Mouse (Mus musculus) CH12.LX (cell line): ENCODE measurements around the gene Cops2. TPM values are rescaled to one million over a fixed set of nuclear protein-coding genes. Genes with fewer than 3 reads are reported as not detected.

Experiments used
- DNase-seq: peaks from one replicate; pipeline ENCODE4 v3.0.0-alpha.2; 2013; ENCODE audit errors: extremely low read depth
- H3K27ac ChIP-seq: 2 replicates; pipeline ENCODE4 v1.5.1; 2012; ENCODE audit warnings: low read depth, mild to moderate bottlenecking, control low read depth, moderate library complexity; ENCODE audit not compliant: insufficient read depth
- H3K27me3 ChIP-seq: replicated peaks from 2 replicates; pipeline ENCODE3; 2012; ENCODE audit warnings: inconsistent platforms
- H3K36me3 ChIP-seq, 2 experiments: replicated peaks in 1 of 2; 2 replicates each; pipeline versions ENCODE3 to v1.6.1; 2012; ENCODE audit warnings: inconsistent platforms in 1 of 2, low read length in 1 of 2, mild to moderate bottlenecking in 1 of 2, mixed read lengths in 1 of 2, moderate library complexity in 1 of 2; ENCODE audit not compliant: control insufficient read depth in 1 of 2, insufficient read depth in 1 of 2
- H3K4me1 ChIP-seq, 2 experiments: 2 replicates each; pipeline ENCODE4 v1.6.1; 2012; ENCODE audit warnings: inconsistent platforms in 1 of 2, moderate library complexity in 1 of 2; ENCODE audit not compliant: insufficient read depth in 2 of 2, control insufficient read depth in 1 of 2
- H3K4me2 ChIP-seq: 2 replicates; pipeline ENCODE4 v1.6.1; 2012; ENCODE audit warnings: low read depth, mild to moderate bottlenecking, control low read depth; ENCODE audit not compliant: poor library complexity, insufficient read depth, severe bottlenecking
- H3K4me3 ChIP-seq, 3 experiments: fragments of 150-350 bp in 1 of 3; sonication (generic) in 1 of 3; replicated peaks in 1 of 3; 2 replicates each; pipeline versions ENCODE3 to v1.5.1; 2011 to 2012; ENCODE audit warnings: low read depth in 2 of 3, low read length in 2 of 3, mild to moderate bottlenecking in 2 of 3, moderate library complexity in 2 of 3, control low read depth in 1 of 3, improper control_type of control experiment in 1 of 3, inconsistent platforms in 1 of 3, mixed read lengths in 1 of 3; ENCODE audit not compliant: poor library complexity in 1 of 3
- H3K79me2 ChIP-seq: replicated peaks from 2 replicates; pipeline ENCODE4 v1.6.1; 2012; ENCODE audit warnings: mild to moderate bottlenecking, moderate library complexity; ENCODE audit not compliant: control insufficient read depth, poor library complexity, insufficient read depth, severe bottlenecking; ENCODE audit errors: extremely low read depth
- H3K9ac ChIP-seq: 2 replicates; pipeline ENCODE4 v1.6.1; 2012; ENCODE audit warnings: low read depth, mild to moderate bottlenecking, control low read depth, moderate library complexity; ENCODE audit not compliant: insufficient read depth
- H3K9me3 ChIP-seq: replicated peaks from 2 replicates; pipeline ENCODE3; 2012; ENCODE audit warnings: low read length, inconsistent platforms, mixed read lengths
- BHLHE40 ChIP-seq: IDR thresholded peaks from 2 replicates; pipeline ENCODE4 v1.6.1; 2011; ENCODE audit warnings: mild to moderate bottlenecking, low read depth, low read length, improper control_type of control experiment
- CHD1 ChIP-seq: IDR thresholded peaks from 2 replicates; pipeline ENCODE4 v1.6.1; 2012; ENCODE audit warnings: low read depth, low read length, improper control_type of control experiment, inconsistent platforms
- CTCF ChIP-seq, 2 experiments: IDR thresholded peaks in 1 of 2; conservative IDR thresholded peaks in 1 of 2; 2 replicates each; pipeline ENCODE4 v1.5.1; 2011 to 2012; ENCODE audit warnings: low read depth in 2 of 2, low read length in 2 of 2, improper control_type of control experiment in 1 of 2, inconsistent platforms in 1 of 2, mild to moderate bottlenecking in 1 of 2, moderate library complexity in 1 of 2
- HCFC1 ChIP-seq: IDR thresholded peaks from 2 replicates; pipeline ENCODE4 v1.6.1; 2012; ENCODE audit warnings: low read depth, mild to moderate bottlenecking, inconsistent platforms, low read length, improper control_type of control experiment
- KAT2A ChIP-seq: IDR thresholded peaks from 2 replicates; pipeline ENCODE4 v1.6.1; 2012; ENCODE audit warnings: low read length, improper control_type of control experiment, inconsistent platforms; ENCODE audit not compliant: insufficient replicate concordance
- MEF2A ChIP-seq: IDR thresholded peaks from 2 replicates; pipeline ENCODE4 v1.6.1; 2014; ENCODE audit warnings: low read depth, mild to moderate bottlenecking, inconsistent platforms, low read length, improper control_type of control experiment, borderline replicate concordance
- NELFE ChIP-seq: IDR thresholded peaks from 2 replicates; pipeline ENCODE4 v1.6.1; 2011; ENCODE audit warnings: low read depth, low read length, improper control_type of control experiment
- NRF1 ChIP-seq: IDR thresholded peaks from 2 replicates; pipeline ENCODE4 v1.6.1; 2014; ENCODE audit warnings: low read depth, mild to moderate bottlenecking, inconsistent platforms, low read length, improper control_type of control experiment, moderate library complexity
- PAX5 ChIP-seq: IDR thresholded peaks from 2 replicates; pipeline ENCODE4 v1.6.1; 2012; ENCODE audit warnings: low read length, inconsistent platforms, mixed read lengths
- POLR2A ChIP-seq: IDR thresholded peaks from 2 replicates; pipeline ENCODE4 v1.6.1; 2011; ENCODE audit warnings: low read depth, mild to moderate bottlenecking, improper control_type of control experiment, low read length
- SIN3A ChIP-seq: IDR thresholded peaks from 2 replicates; pipeline ENCODE4 v1.6.1; 2012; ENCODE audit warnings: low read length, improper control_type of control experiment, inconsistent platforms
- SMC3 ChIP-seq: IDR thresholded peaks from 2 replicates; pipeline ENCODE4 v1.6.1; 2011; ENCODE audit warnings: low read depth, low read length, improper control_type of control experiment
- TBP ChIP-seq: conservative IDR thresholded peaks from 2 replicates; pipeline ENCODE4 v1.6.1; 2011; ENCODE audit warnings: low read depth, low read length, improper control_type of control experiment
- TCF12 ChIP-seq: IDR thresholded peaks from 2 replicates; pipeline ENCODE4 v1.6.1; 2014; ENCODE audit warnings: low read depth, mild to moderate bottlenecking, inconsistent platforms, low read length, improper control_type of control experiment
- UBTF ChIP-seq: IDR thresholded peaks from 2 replicates; pipeline ENCODE4 v1.6.1; 2012; ENCODE audit warnings: low read depth, mild to moderate bottlenecking, inconsistent platforms, low read length, improper control_type of control experiment, moderate library complexity
- USF1 ChIP-seq: IDR thresholded peaks from 2 replicates; pipeline ENCODE4 v1.6.1; 2014; ENCODE audit warnings: low read depth, mild to moderate bottlenecking, inconsistent platforms, low read length, improper control_type of control experiment
- USF2 ChIP-seq: conservative IDR thresholded peaks from 2 replicates; pipeline ENCODE4 v1.6.1; 2011; ENCODE audit warnings: low read depth, low read length, improper control_type of control experiment
- ZKSCAN1 ChIP-seq: IDR thresholded peaks from 2 replicates; pipeline ENCODE4 v1.6.1; 2012; ENCODE audit warnings: low read depth, inconsistent platforms, low read length, improper control_type of control experiment, borderline replicate concordance
- ZNF384 ChIP-seq: IDR thresholded peaks from 2 replicates; pipeline ENCODE4 v1.6.1; 2012; ENCODE audit warnings: low read depth, low read length, improper control_type of control experiment, inconsistent platforms
- dilution Hi-C: fragments of 300-500 bp; cut with MboI; formaldehyde crosslinking; loops from 2 replicates; pipeline ENCODE4 v1.14.3; 2020; ENCODE audit warnings: low sequenced_read_pairs; ENCODE audit not compliant: extremely low pct_unique_long_range_greater_than_20kb, extremely low pct_ligation_motif_present
- in situ Hi-C: fragments of 300-500 bp; cut with MboI; formaldehyde crosslinking; loops from 3 replicates; pipeline ENCODE4 v1.14.3; 2019; ENCODE audit warnings: low sequenced_read_pairs, low pct_ligation_motif_present, low pct_unique_long_range_greater_than_20kb, mixed read lengths
- polyA plus RNA-seq: library from polyadenylated mRNA; unstranded; fragments of >175 nt; gene quantifications from 2 replicates; pipeline ENCODE4 v1.2.1, GENCODE M21; 2012; ENCODE audit warnings: low read depth; ENCODE audit not compliant: insufficient read length
- total RNA-seq, 2 experiments: library from RNA; depleted of rRNA; stranded (reverse); fragments of 300-350 nt in 1 of 2; fragments of >200 nt in 1 of 2; gene quantifications; 2 replicates each; pipeline ENCODE4 v1.2.3; 2012 to 2014

Cops2 gene
- total and polyA plus RNA-seq, 3 experiments = 63.5 to 313 (median 124) TPM

DNA sequence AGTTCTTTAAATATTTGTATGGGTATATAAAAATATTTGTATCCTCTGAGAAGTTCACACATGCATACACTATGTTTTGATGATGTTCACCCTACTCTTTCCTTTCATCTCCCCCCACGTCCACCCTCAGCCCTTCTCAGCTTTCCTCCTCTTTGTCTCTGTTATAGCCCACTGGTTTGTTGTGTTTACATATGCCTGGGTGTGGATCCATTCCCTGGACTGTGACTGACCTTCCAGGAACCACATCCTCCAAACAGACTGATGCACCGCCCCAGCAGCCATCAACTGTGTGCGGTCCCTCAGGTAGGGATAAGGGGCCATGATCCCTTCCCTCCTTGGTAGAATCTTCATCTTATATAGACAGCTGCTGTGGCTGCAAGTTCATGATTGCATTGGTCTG is 11.2 kb upstream of the Cops2 start:
- dilution Hi-C loops (no loop called here), in situ Hi-C loops (no loop called here)
- Histone ChIP-seq H3K79me2 (peaks cover 7% of the 10 kb centered on the region; the same call in 1 of the 2 replicates), H3K9me3 (no peaks in the 10 kb centered on the region), H3K4me3 (no peak overlapping the region), H3K4me1 (peaks cover 3 to 27% of the 10 kb centered on the region in 2 experiments), H3K4me2 (no peak overlapping the region), H3K27ac (no peak overlapping the region), H3K27me3 (no peaks in the 10 kb centered on the region)
- no peak for TF ChIP-seq CHD1
- no peak for TF ChIP-seq KAT2A
- no peak for TF ChIP-seq NRF1
- TF ChIP-seq SIN3A = no peak
- no peak for TF ChIP-seq TCF12
- TF ChIP-seq POLR2A = no peak
- TF ChIP-seq HCFC1 = no peak
- TF ChIP-seq NELFE = no peak
- TF ChIP-seq USF1 = no peak
- TF ChIP-seq BHLHE40 = no peak
- no peak for TF ChIP-seq ZKSCAN1
- TF ChIP-seq CTCF (conservative IDR thresholded peaks at IDR 0.05 in 1 of 2, IDR thresholded peaks at IDR 0.05 in 1 of 2; ENCODE audit: low read depth in 2 of 2, low read length in 2 of 2) = no peak
- TF ChIP-seq ZNF384 = no peak
- no peak for TF ChIP-seq TBP
- TF ChIP-seq, all 38 proteins: peak for 0
- Histone ChIP-seq H3K9ac (no peak overlapping the region), H3K36me3 (peaks cover 14 to 43% of the 10 kb centered on the region in 2 experiments)
- DNase-seq = no peak

- dilution Hi-C loops = no loop called here
- H3K9ac ChIP-seq = no peak overlapping the region
- TF ChIP-seq NRF1 = no peak
- no peak for TF ChIP-seq SMC3
- TF ChIP-seq ZKSCAN1 = no peak
- TF ChIP-seq MEF2A = no peak
- no peak for TF ChIP-seq CHD1
- TF ChIP-seq USF2 = no peak
- no peak for TF ChIP-seq PAX5
- no peak for TF ChIP-seq UBTF
- TF ChIP-seq, all 38 proteins: peak for 0
- no peaks in the 10 kb centered on the region for H3K9me3 ChIP-seq
- no peak overlapping the region for H3K4me2 ChIP-seq
- in situ Hi-C loops = no loop called here
- no peak overlapping the region for H3K27ac ChIP-seq
- no peak for DNase-seq
- H3K36me3 ChIP-seq = peaks cover 14 to 41% of the 10 kb centered on the region in 2 experiments
- H3K4me1 ChIP-seq = peaks cover 5 to 28% of the 10 kb centered on the region in 2 experiments
- no peak overlapping the region for H3K4me3 ChIP-seq
- H3K27me3 ChIP-seq = no peaks in the 10 kb centered on the region
- H3K79me2 ChIP-seq = peaks cover 7% of the 10 kb centered on the region; the same call in 1 of the 2 replicates
These were observed 9.4 kb upstream of the Cops2 start for GRCm38 (mm10) chr2:125868301-125868700.
